ENCODE assay signal across 13 mouse cellular contexts in genomic region chr13:100866311-100866710, GRCm38 (mm10). TPM values are rescaled to one million over a fixed set of nuclear protein-coding genes. Genes with fewer than 3 reads are reported as not detected.
DNase-seq lines count a peak whose midpoint lies in the region; ATAC-seq and TF ChIP-seq lines count a peak whose summit lies in the region.
"Had no signal": no experiment of that assay in that cellular context is flagged by ENCODE, and none has a peak within 500 bp of the region (broad histone marks: within the 10 kb centered on the region; RNA-seq: fewer than 3 reads in every experiment).

No protein-coding gene starts in this region.

- H3K36me3 ChIP-seq in liver, embryonic 15.5 days (replicated peaks): no peaks in the 10 kb centered on the region
- H3K36me3 ChIP-seq in hindbrain, embryonic 10.5 days: no peaks in the 10 kb centered on the region
- H3K36me3 ChIP-seq: embryonic facial prominence, embryonic 15.5 days; limb, embryonic 12.5 days had no signal

- intact Hi-C loops in left cerebral cortex, adult 2 months (cut with DNase I): no loop called here

- H3K4me3 ChIP-seq in bone marrow macrophage, adult 2 months (ENCODE audit: insufficient read depth, low read length): no peak overlapping the region
- H3K4me3 ChIP-seq in liver, embryonic 15.5 days (replicated peaks): no peak overlapping the region
- H3K4me3 ChIP-seq in left cerebral cortex, adult 2 months: no peak overlapping the region
- H3K4me3 ChIP-seq in hindbrain, embryonic 10.5 days: no peak overlapping the region
- H3K4me3 ChIP-seq: embryonic facial prominence, embryonic 15.5 days; limb, embryonic 12.5 days had no signal

- peak; percentile 36 to 50 for DNase-seq in spleen, postnatal 36 days (ENCODE audit: low spot score in 2 of 2)
- no peak for DNase-seq in spleen, postnatal 4 days (ENCODE audit: low spot score in 2 of 2)
- DNase-seq in left cerebral cortex, adult 2 months (ENCODE audit: extremely low spot score in 1 of 2, low spot score in 2 of 2): no peak
- DNase-seq in hindbrain, embryonic 10.5 days (ENCODE audit: low spot score): no peak
- DNase-seq: adrenal gland, postnatal 25 days; cerebellum, adult 9-10 months; heart, postnatal 36 days; right cerebral cortex, postnatal 14 days had no signal

- no peak for TF ChIP-seq POLR2A in bone marrow macrophage, adult 2 months (IDR thresholded peaks at IDR 0.05; ENCODE audit: borderline replicate concordance, low read depth, low read length)

- TF ChIP-seq CTCF in bone marrow macrophage, adult 2 months (IDR thresholded peaks at IDR 0.05; ENCODE audit: low read depth, low read length): no peak
- no peak for TF ChIP-seq CTCF in left cerebral cortex, adult 2 months (IDR thresholded peaks at IDR 0.05)

- peak overlapping the region; percentile 74 for H3K27ac ChIP-seq in bone marrow macrophage, adult 2 months (ENCODE audit: insufficient read depth, low read depth, low read length)
- H3K27ac ChIP-seq in liver, embryonic 15.5 days (replicated peaks): peak overlapping the region; percentile 77
- H3K27ac ChIP-seq in left cerebral cortex, adult 2 months: no peak overlapping the region
- no peak overlapping the region for H3K27ac ChIP-seq in hindbrain, embryonic 10.5 days
- H3K27ac ChIP-seq: embryonic facial prominence, embryonic 15.5 days; limb, embryonic 12.5 days had no signal

- peak; percentile 31 for ATAC-seq in liver, embryonic 15.5 days (ENCODE audit: insufficient read depth)
- ATAC-seq in neutrophil, adult 5-6 weeks (ENCODE audit: extremely low read depth, insufficient number of reproducible peaks, low FRiP score, poor library complexity, severe bottlenecking): peak; percentile 88

- peaks cover 15% of the 10 kb centered on the region for H3K4me1 ChIP-seq in bone marrow macrophage, adult 2 months (ENCODE audit: control insufficient read depth, insufficient read depth, low read length)
- H3K4me1 ChIP-seq in liver, embryonic 15.5 days (replicated peaks): peaks cover 64% of the 10 kb centered on the region
- no peaks in the 10 kb centered on the region for H3K4me1 ChIP-seq in hindbrain, embryonic 10.5 days (replicated peaks)
- H3K4me1 ChIP-seq: embryonic facial prominence, embryonic 15.5 days; limb, embryonic 12.5 days had no signal

- no peaks in the 10 kb centered on the region for H3K27me3 ChIP-seq in liver, embryonic 15.5 days
- H3K27me3 ChIP-seq in hindbrain, embryonic 10.5 days (ENCODE audit: insufficient read depth, poor library complexity, severe bottlenecking): no peaks in the 10 kb centered on the region
- H3K27me3 ChIP-seq: embryonic facial prominence, embryonic 15.5 days; limb, embryonic 12.5 days had no signal

- no peaks in the 10 kb centered on the region for H3K9me3 ChIP-seq in liver, embryonic 15.5 days (replicated peaks)
- no peaks in the 10 kb centered on the region for H3K9me3 ChIP-seq in hindbrain, embryonic 10.5 days
- H3K9me3 ChIP-seq: embryonic facial prominence, embryonic 15.5 days; limb, embryonic 12.5 days had no signal

- H3K9ac ChIP-seq in liver, embryonic 15.5 days: no peak overlapping the region
- H3K9ac ChIP-seq: embryonic facial prominence, embryonic 15.5 days; limb, embryonic 12.5 days had no signal

- WGBS in liver, embryonic 15.5 days (ENCODE audit: insufficient replicate concordance): 11% methylated on average over 6 of the region's 6 CpGs
- 84% methylated on average over 6 of the region's 6 CpGs for WGBS in hindbrain, embryonic 10.5 days

- peak overlapping the region; percentile 43 for H3K4me2 ChIP-seq in liver, embryonic 15.5 days
- H3K4me2 ChIP-seq: embryonic facial prominence, embryonic 15.5 days; limb, embryonic 12.5 days had no signal

RNA-seq across cellular contexts. Expression of gene Slc30a5, which starts 33.1 kb away (rescaled TPM):
- polyA plus RNA-seq in bone marrow macrophage, adult 2 months (2012; ENCODE audit: insufficient read depth, insufficient read length, missing spikeins): 47.3 and 53.8 TPM in 2 replicates
- polyA plus RNA-seq in liver, embryonic 15.5 days (2015; fragmentation: Nextera tagmentation; extraction: Ambion mirVana): 25.1 and 25.5 TPM in 2 replicates
- 96.0 and 107 TPM in 2 replicates for total RNA-seq in neutrophil, adult 5-6 weeks (2017)
- 10 to 100 TPM; 38.2 to 47.0 TPM for total RNA-seq in left cerebral cortex, adult 2 months (2021)
- 33.0 and 36.4 TPM in 2 replicates for polyA plus RNA-seq in hindbrain, embryonic 10.5 days (2016; fragmentation: Nextera tagmentation; extraction: Ambion mirVana)

Comparison
In these comparisons a context has a peak if more than half of its experiments do, and no peak if none do; other contexts are left out.
1. DNase-seq: peak in spleen, postnatal 36 days (2 of 2); none in spleen, postnatal 4 days (0 of 2), left cerebral cortex, adult 2 months (0 of 2) and hindbrain, embryonic 10.5 days (single experiment).
2. H3K27ac ChIP-seq: peak in bone marrow macrophage, adult 2 months (single experiment) and liver, embryonic 15.5 days (single experiment); none in left cerebral cortex, adult 2 months (single experiment) and hindbrain, embryonic 10.5 days (single experiment).